Mouse (Mus musculus): Measurements from ENCODE around the gene Nprl3. TPM values are rescaled to one million over a fixed set of nuclear protein-coding genes. Genes with fewer than 3 reads are reported as not detected.

The Nprl3 gene
- total RNA-seq, 2 experiments from 2014 or later = 47.0 to 57.0 TPM

GRCm38 (mm10) chr11:32256146-32256545 is 11.4 kb downstream of the Nprl3 start:
- intact Hi-C loops (cut with DNase I) = no loop called here

DNA sequence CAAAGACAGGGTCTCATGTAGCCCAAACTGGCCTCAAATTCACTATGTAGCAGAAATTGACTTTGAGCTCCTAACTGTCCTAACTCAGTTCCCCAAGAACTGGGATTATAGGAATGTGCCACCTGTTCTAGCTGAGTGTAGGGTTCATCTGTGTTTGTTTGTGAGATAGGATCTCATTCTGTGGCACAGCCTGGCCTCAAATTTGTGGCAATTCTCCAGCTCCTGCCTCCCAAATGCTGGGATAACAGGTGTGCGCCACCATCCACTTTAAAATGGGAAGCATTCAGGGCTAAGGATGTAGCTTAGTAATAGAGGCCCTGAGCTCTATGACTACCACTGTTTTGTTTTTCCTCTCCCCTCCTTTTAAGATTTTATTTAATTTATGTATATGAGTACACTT is 14.4 kb downstream of the Nprl3 start:
- intact Hi-C loops (cut with DNase I) = no loop called here
- DNase-seq (ENCODE audit: low spot score in 2 of 2) = no peak

More at GRCm38 (mm10) chr11:32256146-32256545, 11.4 kb downstream of the Nprl3 start:
- no peak for DNase-seq (ENCODE audit: low spot score in 2 of 2)

DNA sequence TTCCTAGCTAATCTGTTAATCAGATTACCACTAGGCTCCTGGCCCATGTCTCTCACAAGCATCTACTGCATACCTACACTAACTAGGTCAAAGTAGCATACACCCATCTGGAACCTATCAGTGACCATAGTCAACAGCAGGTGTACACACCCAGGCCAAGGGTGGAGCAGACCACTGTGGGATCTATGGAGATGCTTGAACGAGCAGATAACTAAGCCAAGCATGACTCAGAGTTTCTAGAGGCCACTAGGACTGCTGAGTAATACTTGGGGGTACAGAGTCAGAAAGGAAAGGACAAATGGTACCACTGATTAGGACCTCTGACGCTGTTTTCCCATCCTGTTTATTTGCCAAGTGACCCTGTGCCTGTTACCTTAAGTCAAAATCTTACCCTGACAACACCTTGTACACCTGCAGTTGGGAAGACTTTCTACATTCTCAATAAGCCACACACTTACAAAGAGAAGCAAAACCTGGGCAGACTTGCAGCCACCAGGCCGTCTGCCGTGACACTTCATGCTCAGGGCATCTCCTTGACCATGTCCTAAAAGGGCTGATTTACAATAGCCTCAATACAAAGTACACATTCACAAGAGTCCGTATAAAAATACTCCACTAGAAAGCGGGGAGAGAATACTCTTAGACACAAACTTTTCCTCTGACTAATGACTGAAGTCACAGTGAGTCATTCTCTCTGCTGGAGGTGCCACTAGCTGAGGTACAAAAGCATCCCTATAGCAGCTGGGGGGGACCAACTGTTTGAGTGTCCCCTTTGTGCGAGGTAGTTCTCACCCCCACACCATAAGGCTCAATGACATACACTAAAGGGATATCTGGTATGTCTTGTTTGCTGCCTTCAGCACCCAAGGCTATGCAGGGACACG is 16.4 kb downstream of the Nprl3 start:
- DNase-seq (ENCODE audit: low spot score in 2 of 2) = no peak
- intact Hi-C loops (cut with DNase I) = no loop called here

DNA sequence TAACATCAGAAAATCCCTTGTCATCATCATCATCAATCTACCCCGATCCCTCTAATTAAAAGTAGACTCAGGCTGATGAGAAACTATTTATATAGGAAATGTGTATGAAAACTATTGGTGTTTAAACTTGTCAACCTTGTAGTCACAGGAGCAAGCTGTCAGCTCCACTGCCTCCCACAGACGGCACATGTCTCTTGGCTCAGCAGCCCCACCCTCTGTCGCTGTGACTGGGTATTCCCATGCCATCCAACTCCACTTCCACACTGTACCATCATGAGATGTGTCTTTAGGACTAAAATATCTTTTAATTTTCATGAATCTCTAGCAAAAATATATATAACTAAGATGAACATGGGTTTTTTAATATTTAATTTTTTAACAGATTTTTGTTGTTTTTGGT is 19.2 kb downstream of the Nprl3 start:
- peak in 1 of 2 experiments; percentile 5 for DNase-seq (ENCODE audit: low spot score in 2 of 2)
- intact Hi-C loops (cut with DNase I) = no loop called here

DNA sequence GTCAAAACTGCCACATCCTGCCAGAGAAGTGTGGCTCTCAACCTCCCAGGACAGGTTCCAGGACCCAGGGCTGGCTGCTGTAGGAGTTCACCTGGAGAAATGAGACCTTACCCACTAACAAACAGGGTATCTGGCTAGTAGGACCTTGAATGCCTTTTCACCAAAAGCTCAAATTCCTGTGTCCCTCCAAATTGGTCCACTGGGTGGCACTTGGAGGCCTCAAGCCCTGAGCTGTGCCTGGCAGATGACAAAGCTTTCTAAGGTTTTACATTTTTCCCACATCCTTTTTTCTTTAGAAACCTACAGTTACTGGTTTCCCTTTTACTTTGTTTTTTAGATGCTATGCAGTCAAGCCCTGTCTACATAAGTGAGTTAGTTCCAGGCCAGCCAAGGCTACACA is 20.4 kb downstream of the Nprl3 start:
- peak in 1 of 2 experiments; percentile 22 for DNase-seq (ENCODE audit: low spot score in 2 of 2)
- intact Hi-C loops (cut with DNase I) = no loop called here

GRCm38 (mm10) chr11:32245614-32246013 is 21.9 kb downstream of the Nprl3 start:
- no peak for DNase-seq (ENCODE audit: low spot score in 2 of 2)
- intact Hi-C loops (cut with DNase I) = no loop called here

- intact Hi-C loops (cut with DNase I) = no loop called here
- no peak for DNase-seq (ENCODE audit: low spot score in 2 of 2)
Observed at GRCm38 (mm10) chr11:32244617-32245016, 22.9 kb downstream of the Nprl3 start.

GRCm38 (mm10) chr11:32244064-32244463 is 23.4 kb downstream of the Nprl3 start:
- intact Hi-C loops (cut with DNase I) = no loop called here
- no peak for DNase-seq (ENCODE audit: low spot score in 2 of 2)

GRCm38 (mm10) chr11:32243205-32243955 is 24.1 kb downstream of the Nprl3 start:
- intact Hi-C loops (cut with DNase I) = no loop called here

DNA sequence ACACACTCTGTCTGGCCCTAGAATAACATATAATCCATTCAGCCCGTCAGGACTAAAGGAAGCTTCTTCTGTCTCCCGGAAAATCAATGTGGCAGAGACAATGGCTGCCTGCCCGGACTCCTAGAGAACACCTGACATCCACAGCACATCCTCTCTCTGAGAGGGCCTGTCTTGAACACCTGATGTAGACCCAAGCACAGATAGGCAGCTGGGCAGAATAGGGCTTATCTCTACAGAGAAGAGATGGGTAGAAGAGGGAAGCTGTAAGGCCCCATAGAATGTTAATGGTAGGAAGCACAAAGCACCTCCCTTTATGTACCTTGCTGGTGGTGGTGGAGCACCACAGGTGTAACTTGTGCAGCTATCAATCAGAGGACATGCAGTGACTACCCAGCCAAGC is 25.3 kb downstream of the Nprl3 start:
- no peak for DNase-seq (ENCODE audit: low spot score in 2 of 2)
- intact Hi-C loops (cut with DNase I) = no loop called here

More at GRCm38 (mm10) chr11:32243205-32243955, 24.1 kb downstream of the Nprl3 start:
- peak; percentile 51 to 55 for DNase-seq (ENCODE audit: low spot score in 2 of 2)

GRCm38 (mm10) chr11:32241391-32241790 is 26.1 kb downstream of the Nprl3 start:
- no peak for DNase-seq (ENCODE audit: low spot score in 2 of 2)
- intact Hi-C loops (cut with DNase I) = no loop called here

GRCm38 (mm10) chr11:32238093-32238860 is 29.2 kb downstream of the Nprl3 start:
- intact Hi-C loops (cut with DNase I) = loop anchor here (1.0 to 2.0 kb wide), 2 partner anchors 21 to 55 kb away; no protein-coding TSS in a partner anchor
- DNase-seq (ENCODE audit: low spot score in 2 of 2) = peak; percentile 76 to 77

DNA sequence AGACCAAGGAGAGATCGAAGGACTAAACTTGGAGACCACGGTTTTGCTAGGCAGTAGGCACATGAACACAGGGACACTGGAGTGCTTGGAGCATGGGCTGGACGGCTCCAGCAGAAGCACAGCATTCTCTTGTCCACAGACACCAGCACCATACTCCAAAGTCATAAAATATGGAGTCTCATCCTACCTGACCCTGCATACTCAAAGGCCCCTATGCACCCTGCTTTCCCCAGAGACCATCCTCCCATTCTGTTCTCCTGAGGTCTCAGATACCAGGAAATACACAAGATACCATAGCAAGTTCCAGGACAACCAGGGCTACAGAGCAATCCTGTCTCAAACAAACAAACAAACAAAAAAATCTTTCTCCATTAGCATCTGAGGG is 30.1 kb downstream of the Nprl3 start:
- DNase-seq (ENCODE audit: low spot score in 2 of 2) = no peak
- intact Hi-C loops (cut with DNase I) = no loop called here

DNA sequence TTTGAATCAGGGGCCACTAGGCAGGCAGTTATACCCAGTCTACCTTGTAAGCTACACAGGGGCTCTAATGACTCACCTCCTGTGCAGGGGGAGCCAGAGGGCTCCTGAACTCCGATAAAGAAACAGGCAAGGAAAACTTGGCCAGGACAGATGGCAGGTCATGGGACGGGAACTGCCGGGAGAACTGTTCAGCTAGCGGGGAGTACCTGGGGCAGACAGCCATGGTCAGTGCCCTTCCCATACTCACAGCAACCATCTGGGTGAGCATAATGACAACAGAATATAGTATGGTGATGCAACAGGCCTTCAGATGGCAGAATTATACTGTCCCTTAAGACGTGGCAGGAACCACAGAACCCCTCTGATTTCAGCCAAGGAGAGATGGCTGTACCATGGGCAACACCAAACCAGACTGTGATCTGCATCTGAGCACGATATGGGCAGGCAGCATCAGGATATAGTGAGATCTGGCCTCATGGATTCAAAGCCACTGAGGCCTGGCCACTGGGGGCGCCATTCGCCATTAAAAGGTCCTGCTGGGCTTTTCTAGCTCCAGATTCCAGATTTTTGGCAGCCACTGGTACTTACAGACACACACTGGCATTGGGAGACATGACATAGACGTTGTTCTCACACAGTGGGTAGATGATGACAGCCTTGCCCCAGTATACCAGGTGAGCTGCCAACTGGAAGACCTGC is 30.6 kb downstream of the Nprl3 start:
- intact Hi-C loops (cut with DNase I) = no loop called here
- peak; percentile 62 to 86 for DNase-seq (ENCODE audit: low spot score in 2 of 2)

GRCm38 (mm10) chr11:32236132-32236531 is 31.4 kb downstream of the Nprl3 start:
- intact Hi-C loops (cut with DNase I) = no loop called here
- DNase-seq (ENCODE audit: low spot score in 2 of 2) = no peak

DNA sequence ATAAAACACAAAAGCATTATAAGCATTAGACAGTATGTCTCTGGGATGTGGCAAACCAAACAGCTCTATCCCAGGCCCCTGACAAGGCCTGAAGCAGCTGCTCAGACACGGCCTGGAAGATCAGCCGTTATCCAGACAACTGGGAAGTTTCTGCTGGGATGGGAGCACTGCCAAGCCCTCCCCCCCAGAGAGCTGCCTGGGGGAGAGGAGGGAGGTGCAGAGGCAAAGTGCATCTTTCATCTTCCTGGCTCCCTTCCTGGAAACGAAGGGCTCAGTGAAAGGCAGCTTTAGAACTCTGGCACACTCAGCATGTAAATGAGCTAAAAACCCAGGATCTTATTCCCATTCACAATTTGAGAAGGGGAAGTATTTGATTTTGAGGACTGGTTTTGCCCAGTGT is 31.9 kb downstream of the Nprl3 start:
- DNase-seq (ENCODE audit: low spot score in 2 of 2) = peak; percentile 67 to 77
- intact Hi-C loops (cut with DNase I) = no loop called here

- no peak for DNase-seq (ENCODE audit: low spot score in 2 of 2)
- intact Hi-C loops (cut with DNase I) = no loop called here
Observed at GRCm38 (mm10) chr11:32234816-32235485, 32.6 kb downstream of the Nprl3 start.

DNA sequence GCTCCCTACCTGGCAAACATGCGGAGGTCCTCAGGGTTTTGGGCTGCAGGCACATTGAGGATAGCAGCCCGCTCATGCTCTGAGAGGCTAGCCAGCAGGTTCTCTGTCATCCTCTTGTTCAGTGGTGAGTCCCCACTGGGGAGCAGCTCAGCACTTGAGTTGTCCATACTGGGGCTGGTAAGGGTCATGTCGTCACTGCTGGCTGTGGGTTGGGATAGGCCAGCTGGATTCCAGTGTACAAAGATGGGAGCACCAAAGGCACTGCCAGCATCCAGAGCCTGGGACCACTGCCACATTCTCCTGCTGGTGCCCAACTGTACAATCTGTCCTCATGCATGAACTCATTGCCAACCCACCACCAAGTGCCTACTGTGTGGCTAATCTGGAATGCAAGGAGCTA is 33.6 kb downstream of the Nprl3 start:
- DNase-seq (ENCODE audit: low spot score in 2 of 2) = no peak
- intact Hi-C loops (cut with DNase I) = no loop called here

DNA sequence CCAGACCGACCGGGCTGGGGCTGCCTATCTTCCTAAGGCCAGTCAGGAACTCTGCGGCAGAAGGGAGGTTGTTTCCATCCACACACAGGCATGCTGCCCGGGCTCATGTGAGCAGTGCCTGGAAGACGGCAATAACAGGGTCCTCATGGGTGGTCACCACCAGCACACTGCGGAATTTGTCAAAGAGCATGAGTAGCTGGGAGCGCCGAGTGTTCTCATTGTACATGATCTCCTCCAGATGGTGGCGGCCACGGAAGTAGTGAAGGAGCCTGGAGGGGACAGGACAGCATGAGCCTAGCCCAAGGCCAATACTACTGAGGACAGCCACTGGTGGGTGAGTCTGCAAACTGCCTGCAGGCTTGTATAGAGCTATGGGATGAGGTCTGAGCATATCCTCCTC is 34.7 kb downstream of the Nprl3 start:
- intact Hi-C loops (cut with DNase I) = no loop called here
- DNase-seq (ENCODE audit: low spot score in 2 of 2) = no peak

Measured in left cerebral cortex, postnatal 14 days (tissue).